Mouse (Mus musculus) MEL (cell line): ENCODE results near the gene Zyx.

Experiments
- CHD2 ChIP-seq: IDR thresholded peaks from 2 replicates; pipeline ENCODE4 v1.6.1; 2011; ENCODE audit warnings: low read length, improper control_type of control experiment
- CTCF ChIP-seq, 3 experiments: IDR thresholded peaks in 2 of 3; conservative IDR thresholded peaks in 1 of 3; 2 replicates each; pipeline ENCODE4 v1.5.1; 2011 to 2012; ENCODE audit warnings: low read length in 3 of 3, low read depth in 2 of 3, mild to moderate bottlenecking in 2 of 3, improper control_type of control experiment in 1 of 3, inconsistent platforms in 1 of 3, mixed read lengths in 1 of 3, moderate library complexity in 1 of 3; ENCODE audit not compliant: control insufficient read depth in 1 of 3, insufficient read depth in 1 of 3, poor library complexity in 1 of 3, severe bottlenecking in 1 of 3
- E2F4 ChIP-seq: IDR thresholded peaks from 2 replicates; pipeline ENCODE4 v1.6.1; 2011; ENCODE audit warnings: low read depth, low read length, improper control_type of control experiment, borderline replicate concordance
- EP300 ChIP-seq, 2 experiments: IDR thresholded peaks; 2 replicates each; pipeline ENCODE4 v1.6.1; 2011; ENCODE audit warnings: improper control_type of control experiment in 2 of 2, low read length in 2 of 2, low read depth in 1 of 2, mild to moderate bottlenecking in 1 of 2
- MYB ChIP-seq: IDR thresholded peaks from 2 replicates; pipeline ENCODE4 v1.6.1; 2011; ENCODE audit warnings: mild to moderate bottlenecking, low read depth, low read length, improper control_type of control experiment
- MYC ChIP-seq: IDR thresholded peaks from 2 replicates; pipeline ENCODE4 v1.6.1; 2011; ENCODE audit warnings: low read depth, mild to moderate bottlenecking, low read length, improper control_type of control experiment, moderate library complexity
- NRF1 ChIP-seq: IDR thresholded peaks from 2 replicates; pipeline ENCODE4 v1.6.1; 2014; ENCODE audit warnings: low read depth, mild to moderate bottlenecking, inconsistent platforms, low read length, improper control_type of control experiment, moderate library complexity; ENCODE audit not compliant: poor library complexity, insufficient read depth, severe bottlenecking
- TAL1 ChIP-seq: IDR thresholded peaks from 2 replicates; pipeline ENCODE4 v1.6.1; 2012; ENCODE audit warnings: mild to moderate bottlenecking, inconsistent platforms, low read length, moderate library complexity, mixed read lengths
- ZNF384 ChIP-seq: IDR thresholded peaks from 2 replicates; pipeline ENCODE4 v1.6.1; 2012; ENCODE audit warnings: low read depth, mild to moderate bottlenecking, inconsistent platforms, low read length, improper control_type of control experiment

GRCm38 (mm10) chr6:42364607-42365006 lies 15.2 kb downstream of the Zyx start:
- TF ChIP-seq CHD2 (no peak), CTCF (IDR thresholded peaks at IDR 0.05 in 2 of 3, conservative IDR thresholded peaks at IDR 0.05 in 1 of 3; ENCODE audit: control insufficient read depth in 1 of 3, insufficient read depth in 1 of 3, low read depth in 2 of 3, low read length in 3 of 3, poor library complexity in 1 of 3, severe bottlenecking in 1 of 3) (no peak), EP300 (IDR thresholded peaks at IDR 0.05; ENCODE audit: low read depth in 1 of 2, low read length in 2 of 2) (no peak), E2F4 (no peak), NRF1 (no peak), TAL1 (no peak), ZNF384 (no peak), MYC (no peak), MYB (no peak)
